Mouse (Mus musculus): ENCODE results near the gene Agap1. TPM values are rescaled to one million over a fixed set of nuclear protein-coding genes. Genes with fewer than 3 reads are reported as not detected.

Agap1 gene
- polyA plus RNA-seq, 1 experiment from 2014 or later, result 42.6 TPM

DNA sequence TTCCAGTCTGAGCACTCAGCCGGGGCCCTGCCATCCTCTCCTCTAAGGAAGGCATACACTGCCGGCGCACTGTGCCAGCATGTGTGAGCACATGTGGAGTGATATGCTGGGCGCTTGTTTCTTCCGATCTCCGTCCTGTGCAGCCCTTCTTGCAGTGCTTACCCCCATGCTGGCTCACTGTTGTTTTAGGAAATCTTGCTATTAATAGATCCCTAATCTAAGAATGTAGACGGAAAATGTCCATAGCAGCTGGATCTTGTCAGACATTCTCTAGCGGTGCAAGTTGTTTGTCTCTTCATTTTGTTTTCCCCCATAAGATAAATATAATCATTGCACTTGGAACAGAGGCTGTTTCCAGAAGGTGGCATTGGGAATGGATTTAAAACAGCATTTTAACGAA is 79.1 kb downstream of the Agap1 start:
- no peaks in the 10 kb centered on the region for H3K27me3 ChIP-seq (replicated peaks)
- no peak overlapping the region for H3K4me3 ChIP-seq (replicated peaks)
- no peaks in the 10 kb centered on the region for H3K36me3 ChIP-seq
- H3K27ac ChIP-seq (replicated peaks), result 0 out of 2 replicates have a peak overlapping the region, but pooled peaks have one; percentile 11
- no peak for ATAC-seq (ENCODE audit: low FRiP score)
- peaks cover 35% of the 10 kb centered on the region for H3K4me1 ChIP-seq
- no peak overlapping the region for H3K4me2 ChIP-seq
- H3K9ac ChIP-seq (replicated peaks), result no peak overlapping the region
- no peaks in the 10 kb centered on the region for H3K9me3 ChIP-seq (replicated peaks)
- 75% methylated on average over 9 of the region's 9 CpGs for WGBS

- no peak overlapping the region for H3K4me3 ChIP-seq (replicated peaks)
- no peaks in the 10 kb centered on the region for H3K9me3 ChIP-seq (replicated peaks)
- no peak overlapping the region for H3K4me2 ChIP-seq
- no peaks in the 10 kb centered on the region for H3K27me3 ChIP-seq (replicated peaks)
- H3K27ac ChIP-seq (replicated peaks), result no peak overlapping the region
- H3K4me1 ChIP-seq, result peaks cover 50% of the 10 kb centered on the region
- H3K9ac ChIP-seq (replicated peaks), result no peak overlapping the region
- H3K36me3 ChIP-seq, result no peaks in the 10 kb centered on the region
- ATAC-seq (ENCODE audit: low FRiP score), result no peak
Measured at GRCm38 (mm10) chr1:89535206-89535605, 80.6 kb downstream of the Agap1 start.

- ATAC-seq (ENCODE audit: low FRiP score), result no peak
- Histone ChIP-seq H3K4me2 (no peak overlapping the region), H3K27ac (replicated peaks) (no peak overlapping the region), H3K36me3 (no peaks in the 10 kb centered on the region), H3K9me3 (replicated peaks) (no peaks in the 10 kb centered on the region), H3K4me3 (replicated peaks) (no peak overlapping the region), H3K4me1 (peaks cover 75% of the 10 kb centered on the region), H3K27me3 (replicated peaks) (no peaks in the 10 kb centered on the region), H3K9ac (replicated peaks) (no peak overlapping the region)
- WGBS, result 53% methylated on average over 18 of the region's 18 CpGs
Measured at GRCm38 (mm10) chr1:89538163-89538946, 83.7 kb downstream of the Agap1 start.

DNA sequence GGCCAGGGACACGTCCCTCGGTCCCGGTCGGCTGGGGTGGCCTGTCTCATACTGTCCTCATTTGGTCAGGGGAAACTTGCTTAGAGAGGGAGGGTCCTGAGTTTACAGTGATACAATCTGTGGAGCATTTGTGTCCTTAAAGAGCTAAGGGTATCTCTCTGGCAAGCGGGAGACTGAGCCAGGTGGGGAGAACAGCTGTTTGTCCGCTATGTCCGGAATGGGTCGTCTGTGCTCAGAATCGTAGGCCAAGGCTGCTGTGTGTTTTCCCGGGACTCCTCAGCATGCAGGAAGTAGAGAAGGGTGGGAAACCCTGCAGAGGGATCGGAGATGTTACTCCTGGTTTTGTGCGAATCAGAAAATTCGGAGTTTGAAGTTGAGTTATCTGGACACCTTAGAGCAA is 84.5 kb downstream of the Agap1 start:
- no peaks in the 10 kb centered on the region for H3K27me3 ChIP-seq (replicated peaks)
- no peak overlapping the region for H3K9ac ChIP-seq (replicated peaks)
- H3K4me1 ChIP-seq, result peaks cover 74% of the 10 kb centered on the region
- no peaks in the 10 kb centered on the region for H3K9me3 ChIP-seq (replicated peaks)
- H3K4me3 ChIP-seq (replicated peaks), result no peak overlapping the region
- ATAC-seq (ENCODE audit: low FRiP score), result no peak
- no peak overlapping the region for H3K27ac ChIP-seq (replicated peaks)
- WGBS, result 74% methylated on average over 13 of the region's 13 CpGs
- H3K4me2 ChIP-seq, result no peak overlapping the region
- no peaks in the 10 kb centered on the region for H3K36me3 ChIP-seq

- 18% methylated on average over 13 of the region's 13 CpGs for WGBS
Measured at GRCm38 (mm10) chr1:89541151-89541550, 86.5 kb downstream of the Agap1 start.

DNA sequence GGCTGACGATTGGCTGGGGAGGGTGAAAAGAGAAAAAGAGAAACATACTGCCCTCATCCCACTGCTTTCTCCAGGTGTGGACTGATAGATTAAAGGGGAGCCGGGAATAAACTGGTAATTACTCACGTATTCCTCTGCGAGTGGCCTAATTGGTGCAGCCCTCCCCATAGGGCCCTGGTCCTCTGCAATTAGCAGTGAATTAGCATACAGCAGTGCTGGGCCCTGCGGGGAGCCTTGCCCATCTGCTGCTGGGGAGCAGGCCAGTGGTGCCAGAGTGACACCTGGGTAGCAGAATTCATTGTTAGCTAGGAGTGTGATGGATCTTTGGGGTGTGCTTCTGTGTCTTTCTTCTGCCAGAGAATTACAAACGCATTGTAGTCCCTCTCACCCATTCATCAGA is 87.9 kb downstream of the Agap1 start:
- H3K4me2 ChIP-seq, result no peak overlapping the region
- no peaks in the 10 kb centered on the region for H3K36me3 ChIP-seq
- peak; percentile 30; the same call in 1 of the 2 replicates for ATAC-seq (ENCODE audit: low FRiP score)
- no peaks in the 10 kb centered on the region for H3K9me3 ChIP-seq (replicated peaks)
- no peak overlapping the region; the same call in 1 of the 2 replicates for H3K27ac ChIP-seq (replicated peaks)
- no peaks in the 10 kb centered on the region for H3K27me3 ChIP-seq (replicated peaks)
- H3K4me1 ChIP-seq, result peaks cover 69% of the 10 kb centered on the region
- WGBS, result 19% methylated on average over 6 of the region's 6 CpGs
- no peak overlapping the region for H3K9ac ChIP-seq (replicated peaks)
- no peak overlapping the region for H3K4me3 ChIP-seq (replicated peaks)

More at GRCm38 (mm10) chr1:89541151-89541550, 86.5 kb downstream of the Agap1 start:
- no peak overlapping the region for H3K4me2 ChIP-seq
- H3K36me3 ChIP-seq, result no peaks in the 10 kb centered on the region
- 0 out of 2 replicates have a peak overlapping the region, but pooled peaks have one; percentile 8 for H3K9ac ChIP-seq (replicated peaks)
- ATAC-seq (ENCODE audit: low FRiP score), result peak; percentile 63
- H3K27ac ChIP-seq (replicated peaks), result peak overlapping the region; percentile 77
- no peaks in the 10 kb centered on the region for H3K27me3 ChIP-seq (replicated peaks)
- H3K4me3 ChIP-seq (replicated peaks), result no peak overlapping the region
- no peaks in the 10 kb centered on the region for H3K9me3 ChIP-seq (replicated peaks)
- H3K4me1 ChIP-seq, result peaks cover 62% of the 10 kb centered on the region

- Histone ChIP-seq H3K27me3 (replicated peaks) (no peaks in the 10 kb centered on the region), H3K36me3 (no peaks in the 10 kb centered on the region), H3K4me3 (replicated peaks) (no peak overlapping the region), H3K27ac (replicated peaks) (no peak overlapping the region), H3K4me1 (peaks cover 75% of the 10 kb centered on the region), H3K4me2 (no peak overlapping the region), H3K9me3 (replicated peaks) (no peaks in the 10 kb centered on the region), H3K9ac (replicated peaks) (no peak overlapping the region)
- WGBS, result 84% methylated on average over 6 of the region's 6 CpGs
- no peak for ATAC-seq (ENCODE audit: low FRiP score)
Measured at GRCm38 (mm10) chr1:89543312-89543711, 88.7 kb downstream of the Agap1 start.

DNA sequence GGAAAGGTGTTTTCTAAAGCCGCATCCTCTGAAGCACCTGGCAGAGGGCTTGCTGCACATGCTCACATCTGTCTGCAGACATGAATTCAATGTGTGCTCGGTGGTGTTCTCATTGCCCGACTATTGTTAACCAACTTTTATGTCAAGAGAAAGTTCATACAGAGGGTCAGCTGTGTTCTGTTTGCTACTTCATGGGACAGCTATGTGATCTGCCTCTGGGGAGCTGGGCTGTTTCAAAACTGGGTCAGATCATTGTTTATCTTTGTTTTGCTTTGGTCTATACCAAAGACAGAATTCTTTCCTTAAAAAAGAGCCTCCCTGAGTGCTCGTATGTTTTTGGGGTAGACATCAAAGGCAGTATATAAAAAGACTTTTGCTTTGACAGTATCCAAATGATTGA is 89.5 kb downstream of the Agap1 start:
- Histone ChIP-seq H3K9ac (replicated peaks) (no peak overlapping the region), H3K36me3 (no peaks in the 10 kb centered on the region), H3K27ac (replicated peaks) (no peak overlapping the region), H3K9me3 (replicated peaks) (no peaks in the 10 kb centered on the region), H3K4me2 (no peak overlapping the region), H3K4me3 (replicated peaks) (no peak overlapping the region), H3K4me1 (peaks cover 75% of the 10 kb centered on the region), H3K27me3 (replicated peaks) (no peaks in the 10 kb centered on the region)
- ATAC-seq (ENCODE audit: low FRiP score), result no peak
- 92% methylated on average over 4 of the region's 4 CpGs for WGBS

GRCm38 (mm10) chr1:89545099-89545498 is 90.5 kb downstream of the Agap1 start:
- H3K9ac ChIP-seq (replicated peaks), result no peak overlapping the region
- 61% methylated on average over 4 of the region's 4 CpGs for WGBS
- H3K27me3 ChIP-seq (replicated peaks), result no peaks in the 10 kb centered on the region
- no peak for ATAC-seq (ENCODE audit: low FRiP score)
- H3K36me3 ChIP-seq, result no peaks in the 10 kb centered on the region
- no peaks in the 10 kb centered on the region for H3K9me3 ChIP-seq (replicated peaks)
- H3K4me2 ChIP-seq, result no peak overlapping the region
- H3K27ac ChIP-seq (replicated peaks), result no peak overlapping the region
- no peak overlapping the region for H3K4me3 ChIP-seq (replicated peaks)
- H3K4me1 ChIP-seq, result peaks cover 74% of the 10 kb centered on the region

GRCm38 (mm10) chr1:89547525-89548504 is 93.2 kb downstream of the Agap1 start:
- Histone ChIP-seq H3K9ac (replicated peaks) (no peak overlapping the region), H3K9me3 (replicated peaks) (no peaks in the 10 kb centered on the region), H3K27me3 (replicated peaks) (no peaks in the 10 kb centered on the region), H3K4me1 (peaks cover 61% of the 10 kb centered on the region), H3K4me3 (replicated peaks) (no peak overlapping the region), H3K4me2 (no peak overlapping the region), H3K27ac (replicated peaks) (peak overlapping the region; percentile 61), H3K36me3 (no peaks in the 10 kb centered on the region)
- WGBS, result 47% methylated on average over 18 of the region's 18 CpGs
- no peak for ATAC-seq (ENCODE audit: low FRiP score)

DNA sequence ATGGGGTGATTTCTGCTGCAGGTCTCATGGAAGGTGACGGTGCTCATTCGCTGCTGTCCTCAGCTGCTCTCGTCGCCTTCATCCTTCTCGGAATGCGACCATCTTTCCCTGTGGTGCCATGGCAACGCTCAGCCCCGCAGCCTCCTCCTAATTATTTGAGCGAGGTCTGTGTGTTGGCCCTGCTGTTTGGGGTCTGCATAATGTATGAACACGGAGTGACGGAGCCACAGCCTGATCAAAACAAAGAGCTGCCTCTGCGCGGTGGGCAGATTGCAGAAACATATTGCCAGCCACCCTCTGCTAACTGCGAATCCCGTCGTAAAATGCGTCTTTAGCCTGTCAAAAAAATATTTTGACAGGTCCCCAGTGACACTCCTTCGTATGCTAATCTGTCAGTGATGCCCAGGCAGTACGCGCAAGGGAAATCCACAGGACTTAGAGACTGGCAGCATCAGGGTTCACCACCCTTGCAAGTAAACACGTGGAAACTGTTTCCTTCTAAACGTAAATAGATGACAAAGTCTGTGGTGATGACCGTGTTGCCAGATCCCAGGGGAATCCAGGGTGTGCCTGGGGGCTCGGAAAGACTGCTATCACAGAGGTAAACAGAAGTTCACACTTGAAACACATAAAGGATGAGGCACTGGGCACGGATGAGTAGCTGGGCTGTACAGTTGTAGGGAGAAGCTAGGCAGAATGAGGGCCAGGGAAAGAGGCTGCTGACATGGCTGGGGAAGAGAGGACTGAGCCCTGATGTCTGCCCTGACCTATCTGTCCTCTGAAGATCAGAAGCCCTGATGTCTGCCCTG is 95.7 kb downstream of the Agap1 start:
- Histone ChIP-seq H3K27me3 (replicated peaks) (no peaks in the 10 kb centered on the region), H3K4me3 (replicated peaks) (no peak overlapping the region), H3K4me2 (peak overlapping the region; percentile 41), H3K9me3 (replicated peaks) (no peaks in the 10 kb centered on the region), H3K4me1 (peaks cover 52% of the 10 kb centered on the region), H3K36me3 (no peaks in the 10 kb centered on the region), H3K9ac (replicated peaks) (peak overlapping the region; percentile 8; the same call in 1 of the 2 replicates), H3K27ac (replicated peaks) (peak overlapping the region; percentile 56)
- ATAC-seq (ENCODE audit: low FRiP score), result peak; percentile 78
- 6% methylated on average over 25 of the region's 25 CpGs for WGBS

Measured in neural tube, embryonic 15.5 days (tissue).